Mouse (Mus musculus): Measurements from ENCODE around the gene Pcdh7.

Pcdh7 gene

DNA sequence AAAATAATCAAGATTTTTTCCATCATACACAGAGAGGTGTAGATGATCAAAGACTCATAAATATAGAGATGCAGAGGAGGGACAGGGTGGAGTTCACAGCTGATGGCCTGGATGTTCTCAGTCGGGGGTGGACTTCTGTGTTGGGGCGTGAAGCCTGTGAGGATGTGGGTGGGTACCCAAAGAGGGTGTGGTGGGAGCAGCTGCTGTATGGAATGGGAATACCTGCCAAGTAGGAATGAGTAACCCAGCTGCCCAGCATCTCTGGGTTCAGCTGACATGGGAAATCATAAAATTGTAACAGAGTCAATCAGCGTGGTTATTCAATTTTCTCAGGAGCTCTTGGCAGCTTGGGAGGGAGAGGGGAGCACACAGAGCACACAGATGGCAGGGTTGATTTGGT is 85.3 kb downstream of the Pcdh7 start:
- no peak for DNase-seq

DNA sequence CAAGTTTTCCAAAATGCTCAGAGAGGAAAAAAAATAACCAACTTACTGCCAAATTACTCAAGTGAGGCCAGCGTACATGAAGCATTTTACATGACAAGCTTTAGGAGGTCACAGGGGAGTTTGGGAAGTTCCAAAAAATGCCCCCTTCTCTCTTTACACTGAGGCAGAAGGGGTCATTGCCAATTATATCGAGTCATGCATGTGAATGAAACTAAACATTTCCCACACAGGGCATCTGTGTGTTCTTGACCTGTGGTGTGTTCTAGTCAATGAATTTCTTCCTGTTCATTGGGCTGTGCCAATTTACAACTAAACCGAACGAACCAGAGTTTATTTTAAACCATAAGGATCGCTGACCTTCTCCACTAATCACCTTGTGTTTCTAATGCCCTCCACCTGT is 86.1 kb downstream of the Pcdh7 start:
- DNase-seq = no peak

DNA sequence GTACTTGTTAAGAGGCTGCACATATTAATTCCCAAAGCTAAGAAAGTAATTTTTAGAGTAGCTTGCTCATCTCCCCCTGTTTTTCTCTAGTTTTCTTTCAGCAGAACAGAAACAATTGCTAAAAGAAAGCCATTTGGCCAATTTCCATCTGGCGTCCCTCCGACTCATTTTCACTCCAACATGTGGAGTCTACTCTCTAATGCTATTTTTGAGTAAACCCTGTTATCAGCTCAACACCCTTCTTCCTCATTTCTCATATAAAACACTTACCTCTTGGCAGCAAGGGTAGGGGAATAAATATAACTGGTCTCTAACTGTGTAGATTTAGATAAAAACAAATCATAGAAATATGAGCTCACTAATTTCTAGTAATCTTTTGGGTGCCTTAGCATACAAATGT is 89.6 kb downstream of the Pcdh7 start:
- DNase-seq = no peak

DNA sequence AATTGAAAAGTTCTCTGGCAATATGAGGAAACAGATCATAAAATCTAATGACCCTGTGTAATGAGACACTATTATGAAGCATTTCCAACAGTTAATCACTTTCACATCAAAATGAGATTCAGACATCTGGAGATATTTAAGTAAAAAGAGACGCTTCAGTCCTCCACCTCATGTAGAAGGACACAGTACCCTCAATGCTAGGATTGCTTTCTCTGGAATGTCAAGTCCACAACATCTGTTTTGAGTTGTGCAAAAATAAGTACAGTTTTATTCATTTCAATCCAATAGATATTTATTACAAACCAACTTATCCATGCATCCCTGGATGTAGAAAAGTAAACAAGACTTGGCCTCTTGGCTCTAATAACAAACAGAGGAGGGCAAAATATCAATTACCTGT is 92.9 kb downstream of the Pcdh7 start:
- no peak for DNase-seq

DNA sequence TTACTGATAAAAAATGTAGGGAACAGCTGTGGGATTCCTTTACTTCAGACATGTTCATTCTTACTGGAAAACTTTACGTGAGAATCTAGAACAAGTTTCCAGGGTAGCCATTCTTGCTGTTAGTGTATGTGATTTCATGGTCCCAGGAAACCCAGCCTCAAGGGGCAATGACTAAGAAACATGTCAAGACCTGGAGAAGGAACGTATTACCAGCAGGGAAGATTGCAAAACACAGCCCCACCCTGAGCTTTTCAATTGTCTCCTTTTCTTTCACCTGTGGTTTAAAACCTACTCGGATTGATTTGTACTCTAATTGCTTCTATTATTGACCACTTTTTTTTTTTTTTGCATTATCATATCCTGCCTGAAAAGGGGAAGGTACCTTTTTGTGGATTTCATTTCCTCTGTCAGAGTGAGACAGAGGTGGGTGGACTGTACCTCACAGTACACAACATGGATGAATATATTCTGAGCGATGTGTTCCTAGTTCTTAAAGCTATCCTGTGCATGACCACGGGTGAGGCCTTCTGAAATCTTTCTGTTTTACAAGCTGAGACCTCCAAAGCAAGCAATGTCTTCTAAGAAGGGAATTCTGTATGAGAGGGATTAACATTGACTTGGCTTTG is 98.3 kb downstream of the Pcdh7 start:
- no peak for DNase-seq

DNA sequence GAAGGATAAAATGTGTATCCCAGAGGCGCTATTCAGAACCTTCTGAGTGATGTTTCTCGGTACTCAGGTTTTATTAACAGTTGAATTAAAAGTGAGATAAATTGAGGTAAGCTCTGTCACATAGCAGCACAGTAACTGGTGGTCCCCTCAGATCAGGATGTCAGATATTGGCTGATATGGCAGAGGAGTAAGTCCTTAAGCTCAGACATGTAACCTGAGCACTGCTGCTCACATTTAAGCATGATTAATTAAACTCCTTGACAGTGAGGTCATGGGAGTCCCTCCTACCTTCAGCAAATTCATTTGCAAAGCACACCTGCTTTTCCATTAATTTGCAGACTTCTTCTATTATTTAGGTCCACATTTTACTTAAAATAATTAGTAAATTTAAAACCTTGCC is 102.0 kb downstream of the Pcdh7 start:
- no peak for DNase-seq

DNA sequence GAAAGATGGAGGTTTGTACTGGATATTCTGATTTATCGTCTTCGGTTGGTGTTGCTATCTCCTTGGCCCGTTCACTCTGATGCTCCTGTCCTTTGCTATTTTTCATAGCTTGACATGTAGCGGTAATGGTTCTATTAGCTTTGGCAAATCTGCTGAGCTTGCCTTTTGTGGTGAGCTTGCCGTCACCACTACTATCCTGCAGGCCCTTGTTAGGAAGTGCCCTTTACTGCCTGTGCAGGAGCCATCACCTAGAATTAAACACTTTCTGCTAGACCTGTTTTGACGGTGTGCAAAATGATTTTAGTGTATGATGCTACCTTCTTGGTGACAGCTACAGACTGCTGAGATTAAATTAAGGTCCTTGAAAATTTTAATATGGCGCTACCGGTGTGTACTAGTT is 103.3 kb downstream of the Pcdh7 start:
- no peak for DNase-seq

DNA sequence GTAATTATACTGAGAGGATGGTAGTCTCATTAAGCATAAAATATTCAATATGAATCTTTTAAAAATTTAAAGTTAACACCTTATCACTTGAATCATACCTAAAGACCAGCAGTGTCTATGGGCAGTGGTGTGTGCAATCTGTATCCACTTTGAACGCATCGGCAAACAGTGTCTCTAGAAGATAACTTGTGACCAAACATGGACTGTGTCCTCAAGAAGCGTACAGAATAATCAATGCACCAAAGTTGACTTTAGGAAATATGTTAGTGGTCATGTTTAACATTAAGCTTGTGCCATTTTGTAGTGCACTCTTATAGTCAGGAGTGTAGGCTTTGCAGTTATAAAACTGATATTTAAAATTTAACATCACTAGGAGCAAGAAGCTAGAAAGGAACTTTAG is 110.7 kb downstream of the Pcdh7 start:
- no peak for DNase-seq

DNA sequence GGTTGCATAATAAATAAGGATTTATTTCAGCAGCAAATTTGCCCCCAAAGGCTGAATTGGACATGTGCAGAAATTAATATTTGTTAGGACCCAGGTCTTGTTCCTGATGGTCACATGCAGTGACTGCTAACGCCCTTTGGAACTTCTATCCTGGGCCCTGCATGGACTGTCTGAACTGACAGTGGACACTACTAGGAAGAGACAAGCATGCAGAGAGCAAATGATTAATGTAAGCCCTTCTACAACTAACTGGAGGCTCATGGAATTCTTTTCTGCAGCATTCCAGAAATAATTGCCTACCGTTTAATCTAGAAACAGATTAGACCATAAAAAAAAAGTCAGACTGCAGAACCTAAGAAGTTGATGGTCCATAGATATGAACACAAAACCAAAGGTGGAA is 119.4 kb downstream of the Pcdh7 start:
- peak; percentile 38 for DNase-seq

DNA sequence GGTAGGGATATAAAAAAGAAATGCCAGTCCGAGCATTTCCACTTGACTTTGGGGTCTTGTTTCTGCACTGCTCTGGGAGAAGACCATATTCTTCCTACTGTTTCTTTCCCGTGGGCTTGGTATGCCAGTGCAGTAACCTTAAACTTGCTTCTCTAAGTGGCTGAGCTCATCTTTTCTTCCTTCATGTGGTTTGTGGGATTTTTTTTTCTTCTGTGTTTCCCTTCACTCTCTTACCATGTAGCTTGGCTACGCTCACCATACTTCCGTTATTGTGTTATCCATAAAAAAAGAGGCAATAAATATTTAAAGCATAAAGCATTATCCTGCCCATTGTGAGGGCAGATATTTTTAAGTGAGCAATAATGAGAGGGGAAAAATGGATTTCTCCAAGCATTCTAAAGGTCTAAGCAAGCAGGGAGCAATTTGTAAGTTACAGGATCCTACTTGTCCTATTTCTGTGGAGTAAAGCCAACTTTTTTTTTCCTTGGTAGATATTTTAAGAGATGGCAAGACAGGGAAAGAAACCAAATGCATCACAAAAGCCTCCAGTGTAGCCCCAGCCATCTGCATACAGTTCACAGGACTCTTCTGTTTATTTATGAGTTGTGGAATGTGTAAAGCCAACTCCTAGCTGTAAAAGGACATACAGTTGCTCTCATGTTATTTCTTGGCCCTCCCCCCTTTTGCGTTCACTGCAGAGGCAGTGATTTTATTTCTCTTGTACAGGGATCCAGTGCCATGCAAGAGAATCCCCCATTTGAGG is 123.8 kb downstream of the Pcdh7 start:
- no peak for DNase-seq

DNA sequence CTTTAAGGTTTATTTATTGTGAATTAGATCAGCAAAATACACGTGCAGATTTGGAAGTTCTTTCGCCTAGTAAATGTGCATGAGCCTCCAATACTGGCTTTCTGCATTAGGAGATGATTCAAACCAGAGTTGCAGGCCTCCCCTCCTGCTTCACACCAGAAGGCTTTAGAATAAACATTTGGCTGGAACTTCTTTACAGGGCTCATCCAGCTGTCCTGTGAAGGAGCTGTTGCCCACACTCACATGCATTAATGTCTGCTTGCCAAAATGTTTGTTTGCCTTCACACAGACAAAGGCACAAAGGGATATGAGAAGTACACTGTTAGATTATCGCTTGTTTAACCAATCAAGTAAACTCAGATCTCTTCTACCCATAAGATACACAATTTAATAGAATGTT is 129.7 kb downstream of the Pcdh7 start:
- DNase-seq = no peak

DNA sequence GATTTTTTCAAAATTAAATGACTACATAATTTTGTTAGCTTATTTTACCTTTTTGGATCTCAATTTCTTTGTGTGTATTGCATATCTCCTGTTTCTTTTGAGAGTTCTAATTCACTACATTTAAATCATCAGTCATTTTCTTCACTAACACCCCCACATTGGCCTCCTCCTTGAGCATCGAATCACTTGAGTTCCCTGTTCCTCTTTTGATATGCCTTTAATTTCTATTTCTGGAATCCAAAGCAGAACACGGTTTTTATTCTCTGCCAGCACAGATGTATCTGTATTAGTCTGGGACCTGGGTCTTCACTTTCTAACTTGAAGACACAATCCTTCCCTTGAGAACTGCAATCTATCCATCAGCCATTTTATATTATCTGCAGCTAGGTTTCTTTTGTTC is 132.3 kb downstream of the Pcdh7 start:
- DNase-seq = no peak

DNA sequence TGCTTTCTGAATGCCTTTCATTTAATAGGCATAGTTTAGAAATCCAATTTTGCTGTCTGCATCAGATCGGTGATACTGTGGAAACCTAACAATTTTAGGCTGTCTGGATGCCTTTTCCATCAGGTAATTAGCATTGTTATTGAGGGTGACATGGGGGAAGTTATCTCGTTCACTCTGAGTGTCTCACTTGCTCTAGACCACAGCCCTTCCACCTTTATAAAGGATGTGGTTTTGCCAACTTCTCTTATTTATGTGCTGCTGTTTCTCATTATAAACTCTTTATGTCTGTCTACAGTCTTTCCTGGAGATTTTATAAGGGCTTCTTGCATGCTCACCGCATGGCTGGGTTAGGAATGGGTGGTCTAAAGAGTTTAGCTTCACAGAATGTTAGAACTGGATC is 139.5 kb downstream of the Pcdh7 start:
- DNase-seq = no peak

DNA sequence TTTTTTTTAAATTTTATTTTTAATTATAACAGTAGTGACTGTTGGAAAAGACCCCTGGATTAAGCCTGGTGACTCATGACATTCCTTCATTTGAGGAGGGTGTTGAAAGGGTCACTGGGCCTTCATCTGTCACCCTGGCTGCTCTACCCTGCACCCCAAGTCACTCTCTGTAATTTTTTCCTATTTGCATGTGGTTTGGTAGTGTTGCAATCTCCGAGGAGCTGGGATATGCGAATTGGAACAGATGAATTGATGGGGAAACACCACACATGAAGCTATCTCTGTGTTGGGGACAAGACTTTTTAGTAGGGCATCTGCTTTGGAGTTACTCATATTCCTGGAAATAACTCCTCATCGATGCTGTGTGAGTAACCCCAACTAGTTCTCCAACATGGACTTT is 146.5 kb downstream of the Pcdh7 start:
- DNase-seq = no peak

DNA sequence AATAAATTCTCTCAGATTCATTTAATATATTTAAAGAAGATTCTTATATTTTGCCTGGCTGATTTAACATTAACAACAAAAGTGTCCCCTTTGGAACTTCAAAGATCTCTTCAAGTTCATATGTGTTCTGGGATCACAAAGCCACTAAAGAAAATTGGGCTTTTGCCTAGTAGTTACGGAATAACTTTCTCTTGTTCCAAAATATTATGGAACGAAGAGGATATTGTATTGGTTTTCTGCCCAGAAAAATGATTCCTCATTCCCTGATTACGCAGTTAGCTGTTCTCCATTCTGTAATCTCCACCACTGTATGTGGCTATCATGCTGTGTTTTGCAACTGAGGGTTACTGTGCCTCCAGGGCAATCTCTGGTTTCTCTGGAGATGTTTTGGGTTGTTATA is 147.5 kb downstream of the Pcdh7 start:
- no peak for DNase-seq

DNA sequence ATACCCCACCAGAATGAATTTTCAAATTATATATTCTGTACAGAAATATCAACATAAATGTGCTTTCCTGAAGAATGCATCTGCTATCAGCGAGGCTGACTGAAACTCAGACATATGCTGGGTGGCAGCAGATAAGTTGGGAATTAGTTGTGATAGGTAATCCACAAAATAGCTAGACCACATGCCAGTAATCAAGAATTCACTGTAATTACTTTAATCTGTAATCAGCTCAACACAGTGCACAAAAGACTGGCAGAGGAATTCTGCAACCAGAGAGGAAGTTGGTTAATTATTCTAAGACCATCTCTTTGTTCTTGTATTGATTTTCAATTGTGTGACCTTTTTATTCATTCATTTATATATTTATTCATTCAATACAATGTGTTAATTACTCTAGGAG is 148.3 kb downstream of the Pcdh7 start:
- no peak for DNase-seq

DNA sequence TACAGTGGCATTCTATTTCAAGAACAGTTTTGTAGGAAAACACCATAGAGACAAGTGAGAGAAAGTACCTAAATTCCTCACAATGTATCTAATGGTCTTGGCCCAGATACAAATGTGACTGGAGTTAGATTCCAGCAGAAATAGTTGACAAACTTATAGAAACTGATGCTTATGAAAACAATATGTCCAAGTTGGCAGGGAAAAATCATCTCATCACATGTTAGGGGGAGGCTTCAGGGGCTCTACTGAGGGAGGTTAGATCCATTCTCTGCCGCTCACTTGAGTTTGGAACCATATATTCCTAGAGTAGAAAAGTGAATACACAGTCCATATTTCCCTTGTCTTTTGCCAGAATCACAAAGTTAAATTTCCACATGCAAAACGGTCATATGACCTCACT is 150.1 kb downstream of the Pcdh7 start:
- DNase-seq = no peak

DNA sequence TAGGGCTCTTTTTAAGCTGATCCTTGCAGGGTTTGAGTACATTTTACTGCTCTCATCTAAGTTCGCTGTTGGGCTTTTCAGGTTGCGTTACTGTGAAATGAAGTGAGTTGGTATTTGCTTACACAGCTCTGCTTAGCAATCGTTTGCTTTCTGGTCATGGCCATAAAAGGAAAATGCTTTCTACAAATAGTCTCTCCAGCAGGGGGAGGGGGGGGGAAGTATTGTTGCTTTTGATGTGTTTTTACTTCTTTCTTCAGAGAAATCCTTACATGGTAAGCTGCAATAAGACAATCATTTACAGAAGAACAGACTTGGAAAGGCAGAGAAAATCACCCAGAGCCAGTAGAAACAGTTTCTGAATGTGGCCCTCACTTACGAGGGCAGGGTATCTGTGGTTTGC is 150.9 kb downstream of the Pcdh7 start:
- peak; percentile 11 for DNase-seq

DNA sequence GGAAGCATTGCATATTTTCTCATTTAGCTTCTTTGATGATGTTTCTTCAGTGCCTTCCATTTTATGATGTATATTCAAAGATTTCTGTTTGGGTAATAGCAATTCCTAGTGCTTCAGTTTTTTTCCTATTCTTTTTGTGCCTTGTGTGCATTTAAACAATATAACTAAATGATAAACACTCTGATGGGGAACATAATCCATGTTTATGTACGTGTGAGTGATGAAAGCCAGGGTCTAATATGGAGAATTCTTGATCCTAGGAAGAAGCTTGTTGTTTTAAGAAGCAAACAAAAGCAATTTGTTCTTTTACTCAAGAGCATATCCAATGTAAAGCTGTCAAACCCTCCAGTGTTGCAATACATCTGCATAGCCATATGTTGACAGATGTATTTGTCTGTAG is 153.0 kb downstream of the Pcdh7 start:
- no peak for DNase-seq

DNA sequence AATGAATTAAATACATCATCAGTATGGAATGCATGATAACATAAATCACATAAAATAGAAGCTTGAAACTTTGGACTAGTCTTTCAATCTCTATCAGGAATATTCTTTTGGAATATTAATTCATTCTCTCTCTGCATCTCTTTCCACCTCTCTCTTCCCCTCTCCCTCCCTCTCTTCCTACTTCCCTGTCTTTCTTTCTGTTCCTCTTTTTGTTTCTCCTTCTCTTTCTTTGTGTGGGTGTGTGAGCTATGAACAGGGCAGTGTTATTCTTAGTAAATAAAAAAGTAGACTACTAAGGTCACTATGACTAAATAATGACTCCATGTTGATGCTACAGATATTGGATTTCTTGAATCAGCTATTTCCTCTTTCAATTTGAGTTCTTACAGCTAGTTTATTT is 167.2 kb downstream of the Pcdh7 start:
- DNase-seq = no peak

DNA sequence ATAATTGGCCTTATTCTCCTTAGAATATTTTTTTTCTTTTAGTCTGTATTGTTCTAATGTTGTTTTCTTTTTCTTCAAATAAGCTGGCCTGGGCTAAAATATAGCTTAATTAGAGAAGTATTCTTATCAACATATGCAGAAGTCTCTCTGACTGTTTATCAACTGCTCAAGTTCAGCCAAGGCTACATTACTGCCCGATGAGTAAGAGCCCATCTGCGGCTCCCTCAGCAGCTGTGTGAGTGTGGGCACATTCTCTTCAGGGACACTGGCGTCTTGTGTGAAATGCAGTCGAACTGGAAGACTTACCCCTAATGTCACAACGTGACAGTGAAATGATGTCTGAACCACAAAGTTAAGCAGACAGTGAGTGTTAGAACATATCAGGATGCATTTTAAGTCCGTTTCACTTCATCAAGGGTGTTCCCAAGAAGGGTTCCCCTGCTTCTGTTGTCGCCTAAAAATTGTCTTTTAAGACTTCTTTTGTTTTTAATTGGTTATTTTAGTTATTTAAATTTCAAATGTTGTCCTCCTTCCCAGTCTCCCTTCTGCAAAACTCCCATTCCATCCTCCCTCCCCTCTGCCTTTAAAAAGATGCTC is 181.3 kb downstream of the Pcdh7 start:
- DNase-seq = no peak

DNA sequence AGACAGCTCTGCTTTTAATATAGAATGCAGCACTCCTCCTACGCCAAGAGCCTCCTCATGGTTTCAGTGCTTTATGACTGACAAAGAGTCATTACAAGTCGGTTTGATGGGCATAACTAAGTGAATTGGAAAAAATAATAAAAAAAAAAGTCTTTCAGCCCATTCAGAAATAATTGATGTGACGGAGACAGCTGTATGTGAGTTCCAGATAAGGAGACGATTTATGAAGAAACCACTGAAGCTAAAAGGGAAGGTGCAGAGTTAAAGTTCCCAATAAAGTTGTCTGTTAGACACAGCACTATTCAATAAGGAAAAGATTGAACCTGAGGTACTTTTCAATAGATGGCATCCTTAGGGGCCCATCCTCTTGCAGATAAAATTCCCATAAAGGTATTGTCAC is 189.5 kb downstream of the Pcdh7 start:
- DNase-seq = no peak

DNA sequence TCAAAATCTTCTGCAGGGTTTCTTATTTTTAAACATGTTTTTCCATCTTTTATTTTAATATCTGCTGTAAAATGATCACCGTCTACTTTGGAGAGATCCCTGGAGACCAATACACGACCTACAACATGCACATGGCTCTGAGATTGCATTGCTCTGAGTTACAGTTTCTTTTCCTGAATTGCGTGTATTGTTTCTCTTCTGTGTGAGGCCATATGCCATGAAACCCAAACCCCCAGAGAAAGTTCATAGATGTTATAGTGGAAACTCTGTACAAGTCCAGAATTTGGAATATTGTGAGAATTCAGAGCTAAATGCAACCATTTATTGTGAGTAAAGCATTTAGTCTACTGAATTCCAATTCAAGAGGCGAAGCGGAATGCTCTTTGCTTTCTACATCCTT is 203.4 kb downstream of the Pcdh7 start:
- no peak for DNase-seq

DNA sequence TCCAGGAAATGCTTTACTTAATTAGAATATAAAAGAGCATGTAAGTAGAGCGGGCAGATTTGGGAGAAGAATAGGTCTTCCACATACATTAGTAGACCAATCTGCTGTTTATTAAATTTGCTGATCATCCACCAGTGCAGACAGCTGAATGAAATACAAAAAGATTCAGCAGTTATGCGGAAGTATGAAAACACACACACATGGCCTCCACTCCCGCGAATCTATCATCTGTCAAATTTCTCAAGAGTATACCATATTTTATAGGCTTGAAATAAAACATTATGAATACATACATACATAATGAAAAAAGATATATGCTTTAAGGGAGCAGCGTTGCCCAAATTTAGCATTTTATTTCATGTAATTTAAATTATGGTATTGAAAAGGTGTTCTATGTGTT is 213.6 kb downstream of the Pcdh7 start:
- no peak for DNase-seq

DNA sequence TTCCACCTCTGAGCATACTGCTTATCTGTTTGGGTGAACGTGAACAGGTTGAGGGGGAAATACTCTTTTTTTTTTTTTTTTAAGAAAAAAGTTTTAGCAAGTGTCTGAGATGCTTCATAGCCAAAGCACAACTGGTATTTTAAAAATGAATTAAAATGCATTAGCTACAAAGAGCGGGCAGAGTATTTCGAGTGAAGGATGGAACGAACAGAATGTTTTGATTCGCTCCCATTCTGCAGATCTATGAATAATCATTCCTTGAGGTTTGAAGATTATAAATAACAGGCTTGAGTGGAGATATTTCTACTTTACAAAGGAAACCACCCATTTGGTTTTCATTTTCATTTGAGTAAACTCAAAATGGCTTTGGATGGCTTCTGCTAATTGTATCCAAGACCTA is 214.0 kb downstream of the Pcdh7 start:
- no peak for DNase-seq

Data from kidney, postnatal 14 days (tissue).